Mouse (Mus musculus) stomach, postnatal 0 days (tissue): ENCODE data around the gene Irgc1. TPM values are rescaled to one million over a fixed set of nuclear protein-coding genes. Genes with fewer than 3 reads are reported as not detected.

Experiments
- ATAC-seq: fragments of 200-750 bp; cut with Nextera tagmentation; 2 replicates; pipeline ENCODE4 v1.8.0; 2017; ENCODE audit not compliant: low FRiP score, low TSS enrichment
- DNase-seq: peaks from one replicate; pipeline ENCODE4 v3.0.0-alpha.2; 2016; ENCODE audit warnings: low spot score
- H3K27ac ChIP-seq: fragments of 300-500 bp; sonication (generic); replicated peaks from 2 replicates; pipeline ENCODE4 v1.5.1; 2014; ENCODE audit warnings: mild to moderate bottlenecking, control low read depth
- H3K27me3 ChIP-seq: fragments of 300-500 bp; sonication (generic); 2 replicates; pipeline ENCODE4 v1.6.1; 2014; ENCODE audit warnings: low read length; ENCODE audit not compliant: control insufficient read depth, insufficient read depth
- H3K36me3 ChIP-seq: fragments of 300-500 bp; sonication (generic); 2 replicates; pipeline ENCODE4 v1.6.1; 2014; ENCODE audit warnings: low read length, mixed read lengths; ENCODE audit not compliant: control insufficient read depth, insufficient read depth
- H3K4me1 ChIP-seq: fragments of 300-500 bp; sonication (generic); replicated peaks from 2 replicates; pipeline ENCODE4 v1.6.1; 2014; ENCODE audit warnings: antibody characterized with exemption; ENCODE audit not compliant: control insufficient read depth, insufficient read depth
- H3K4me2 ChIP-seq: fragments of 300-500 bp; sonication (generic); replicated peaks from 2 replicates; pipeline ENCODE4 v1.6.1; 2014; ENCODE audit warnings: low read depth, mild to moderate bottlenecking, control low read depth, moderate library complexity
- H3K4me3 ChIP-seq: fragments of 300-500 bp; sonication (generic); 2 replicates; pipeline ENCODE4 v1.5.1; 2014; ENCODE audit warnings: low read depth, low read length, control low read depth
- H3K9ac ChIP-seq: fragments of 300-500 bp; sonication (generic); 2 replicates; pipeline ENCODE4 v1.6.1; 2014; ENCODE audit warnings: mild to moderate bottlenecking, low read length, control low read depth, mixed read lengths
- H3K9me3 ChIP-seq: fragments of 300-500 bp; sonication (generic); 2 replicates; pipeline ENCODE4 v1.6.1; 2016; ENCODE audit warnings: low read length; ENCODE audit not compliant: control insufficient read depth
- CTCF ChIP-seq: IDR thresholded peaks from 2 replicates; pipeline ENCODE4 v1.5.1; 2016; ENCODE audit warnings: antibody characterized with exemption, low read depth, mild to moderate bottlenecking, moderate library complexity
- EP300 ChIP-seq: optimal IDR thresholded peaks from 2 replicates; pipeline ENCODE3; 2016; ENCODE audit warnings: antibody characterized with exemption
- WGBS: fragments of 180-500 bp; shearing (Covaris S2); extraction: QIAGEN DNeasy Blood & Tissue Kit; methylation state at CpG from one replicate; pipeline ENCODE4 v1.1.7; 2014; 5-methylcytosine and 5-hydroxymethylcytosine counted together
- polyA plus RNA-seq: library from polyadenylated mRNA; unstranded; fragments of >200 nt; fragmentation: Nextera tagmentation; extraction: Ambion mirVana; gene quantifications from 2 replicates; pipeline ENCODE4 v1.2.1, GENCODE M21; 2015

Irgc1 gene
- polyA plus RNA-seq, 1 experiment from 2014 or later, result 0.05 TPM

DNA sequence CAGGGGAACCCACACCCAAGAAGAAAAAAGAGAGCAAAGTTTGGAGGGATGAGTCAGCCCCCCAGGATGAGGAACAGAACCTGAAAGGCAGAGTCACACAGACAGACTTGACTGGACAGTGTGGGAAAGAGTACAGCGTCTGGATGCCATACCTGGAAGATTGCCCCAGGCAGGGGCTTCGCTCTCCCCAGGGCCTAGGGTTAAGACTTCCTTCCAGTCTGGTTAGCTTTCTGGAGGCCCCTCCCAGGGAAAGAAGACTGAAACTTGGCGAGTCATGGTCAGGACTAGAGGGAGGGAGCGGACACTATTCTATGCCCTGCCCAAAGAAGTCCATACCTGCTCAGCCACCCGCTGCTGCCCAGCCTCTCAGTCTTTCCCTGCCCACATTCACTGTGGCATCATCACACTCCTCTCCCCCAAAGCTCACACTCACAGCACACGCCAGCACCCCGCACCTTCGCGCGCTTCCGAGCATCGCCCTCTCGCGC, 28.9 kb upstream of the Irgc1 start:
- WGBS, result 11% methylated on average over 14 of the region's 14 CpGs
- Histone ChIP-seq H3K4me3 (peak overlapping the region; percentile 52), H3K36me3 (no peaks in the 10 kb centered on the region), H3K4me1 (no peaks in the 10 kb centered on the region), H3K27ac (peak overlapping the region; percentile 56), H3K4me2 (peak overlapping the region; percentile 92), H3K9ac (peak overlapping the region; percentile 65; the same call in 1 of the 2 replicates), H3K27me3 (no peaks in the 10 kb centered on the region), H3K9me3 (no peaks in the 10 kb centered on the region)
- no peak for DNase-seq
- TF ChIP-seq EP300 (no peak), CTCF (no peak)
- peak; percentile 34 for ATAC-seq

DNA sequence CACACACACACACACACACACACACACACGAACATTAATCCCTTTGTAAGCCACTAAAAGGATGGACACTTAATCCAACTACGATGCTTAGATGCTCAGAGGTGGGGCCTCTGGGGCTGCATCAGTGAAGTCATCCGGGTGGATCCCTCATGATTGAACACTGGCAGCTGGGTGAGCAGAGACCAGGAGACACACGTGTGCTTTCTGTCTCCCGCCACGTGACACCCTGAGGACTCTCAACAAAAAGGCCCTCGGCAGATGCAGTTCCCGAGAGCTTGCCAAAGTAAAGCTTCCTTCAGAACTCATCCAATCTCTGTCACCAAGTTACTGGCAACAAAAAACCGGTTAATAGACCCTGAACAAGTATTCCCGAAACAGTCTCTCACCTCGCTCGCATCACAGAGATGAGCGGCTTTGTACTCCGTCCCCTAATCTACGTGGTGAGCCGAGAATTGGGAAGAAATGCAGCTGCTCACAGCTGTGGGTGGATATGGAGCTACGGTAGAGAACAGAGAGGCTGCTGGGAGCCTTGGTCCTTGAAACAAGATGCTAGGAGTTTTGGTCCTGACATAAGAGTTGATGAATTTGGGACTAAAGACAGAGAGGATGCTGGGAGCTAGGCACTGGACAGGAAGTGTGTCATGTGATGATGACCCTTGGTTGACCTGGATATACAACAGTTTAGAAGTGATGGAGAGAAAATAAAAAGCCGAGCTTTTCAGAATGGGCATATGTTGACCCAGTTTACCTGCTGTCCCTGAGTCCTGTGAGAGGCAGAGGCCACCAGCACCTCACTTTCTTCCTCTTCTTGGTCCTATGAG, 28.2 kb upstream of the Irgc1 start:
- no peaks in the 10 kb centered on the region for H3K9me3 ChIP-seq
- no peak overlapping the region for H3K9ac ChIP-seq
- DNase-seq (no peak), ATAC-seq (peak; percentile 22; the same call in 1 of the 2 replicates)
- H3K4me3 ChIP-seq, result no peak overlapping the region
- no peaks in the 10 kb centered on the region for H3K4me1 ChIP-seq
- WGBS, result 35% methylated on average over 18 of the region's 18 CpGs
- no peak overlapping the region for H3K4me2 ChIP-seq
- TF ChIP-seq EP300, result no peak
- no peak for TF ChIP-seq CTCF
- no peaks in the 10 kb centered on the region for H3K36me3 ChIP-seq
- no peaks in the 10 kb centered on the region for H3K27me3 ChIP-seq
- H3K27ac ChIP-seq, result peak overlapping the region; percentile 56

DNA sequence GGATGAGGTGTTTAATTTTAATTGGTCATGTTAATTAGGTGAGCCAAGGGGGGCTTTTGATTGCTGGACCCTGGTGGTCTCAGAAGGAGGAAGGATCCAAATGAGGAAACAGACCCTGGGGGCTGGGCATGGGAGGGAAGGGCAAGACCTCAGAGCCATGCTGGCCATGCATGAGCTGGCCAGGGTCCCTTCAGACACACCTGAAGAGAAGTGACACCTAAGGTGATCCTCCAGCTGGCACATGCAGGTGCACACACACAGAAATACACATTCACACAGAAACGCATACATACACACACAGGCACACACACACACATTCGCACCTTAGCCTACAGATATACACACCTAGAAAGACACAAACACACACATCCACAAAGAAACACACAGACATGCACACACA, 27.6 kb upstream of the Irgc1 start:
- Histone ChIP-seq H3K9me3 (no peaks in the 10 kb centered on the region), H3K27ac (no peak overlapping the region), H3K4me3 (no peak overlapping the region), H3K27me3 (no peaks in the 10 kb centered on the region), H3K4me2 (no peak overlapping the region), H3K4me1 (no peaks in the 10 kb centered on the region), H3K9ac (no peak overlapping the region), H3K36me3 (no peaks in the 10 kb centered on the region)
- ATAC-seq (no peak), DNase-seq (no peak)
- TF ChIP-seq CTCF (no peak), EP300 (no peak)
- 79% methylated on average over 2 of the region's 2 CpGs for WGBS

DNA sequence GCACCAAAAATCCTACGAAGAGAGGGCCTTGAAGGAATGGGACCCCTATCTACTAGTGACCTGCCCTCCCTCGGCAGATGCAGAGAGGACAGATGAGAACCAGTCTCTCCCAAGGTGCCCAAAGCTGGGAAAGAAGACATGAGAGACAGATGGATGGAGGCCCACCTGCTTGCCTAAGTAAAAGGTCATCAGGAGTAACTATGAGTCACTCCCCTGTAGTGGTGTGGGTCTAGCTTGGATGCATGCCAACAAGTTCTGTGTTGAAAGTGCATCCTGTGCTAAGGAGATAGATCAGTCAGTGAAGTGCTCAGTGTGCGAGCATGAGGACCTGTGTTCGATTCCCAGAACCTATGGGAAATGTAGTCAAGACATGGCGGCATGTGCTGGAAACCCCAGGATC, 26.8 kb upstream of the Irgc1 start:
- DNase-seq (no peak), ATAC-seq (no peak)
- no peak overlapping the region for H3K27ac ChIP-seq
- H3K9ac ChIP-seq, result no peak overlapping the region
- H3K36me3 ChIP-seq, result no peaks in the 10 kb centered on the region; the same call in 1 of the 2 replicates
- WGBS, result 87% methylated on average over 5 of the region's 5 CpGs
- no peak overlapping the region for H3K4me3 ChIP-seq
- H3K27me3 ChIP-seq, result no peaks in the 10 kb centered on the region
- no peaks in the 10 kb centered on the region for H3K4me1 ChIP-seq
- no peak for TF ChIP-seq EP300
- no peak for TF ChIP-seq CTCF
- no peak overlapping the region for H3K4me2 ChIP-seq
- H3K9me3 ChIP-seq, result no peaks in the 10 kb centered on the region

DNA sequence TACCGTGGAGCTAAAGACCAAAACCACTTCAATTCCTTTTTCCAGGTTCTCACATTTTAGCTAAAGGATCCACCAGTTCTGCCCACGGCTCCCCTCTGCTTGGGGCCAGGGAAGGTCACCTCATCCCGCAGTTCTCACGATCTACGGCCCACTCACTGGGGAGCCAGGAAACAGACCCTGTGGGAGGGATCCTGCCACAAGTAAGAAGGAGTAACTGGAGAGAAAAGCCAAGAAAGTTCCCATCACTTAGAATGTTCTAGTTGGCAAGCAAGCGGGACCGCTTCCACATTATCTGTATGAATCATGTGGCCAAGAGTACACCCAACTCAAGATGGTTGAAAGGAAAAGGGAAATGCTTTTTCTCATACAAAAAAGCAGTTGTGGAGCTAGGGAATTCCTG, 24.8 kb upstream of the Irgc1 start:
- DNase-seq (no peak), ATAC-seq (no peak)
- TF ChIP-seq EP300 (no peak), CTCF (no peak)
- no peaks in the 10 kb centered on the region for H3K27me3 ChIP-seq
- H3K4me1 ChIP-seq, result no peaks in the 10 kb centered on the region
- 82% methylated on average over 7 of the region's 7 CpGs for WGBS
- H3K4me2 ChIP-seq, result no peak overlapping the region
- no peaks in the 10 kb centered on the region for H3K9me3 ChIP-seq
- no peaks in the 10 kb centered on the region; the same call in none of the 2 replicates for H3K36me3 ChIP-seq
- no peak overlapping the region for H3K27ac ChIP-seq
- no peak overlapping the region for H3K4me3 ChIP-seq
- no peak overlapping the region for H3K9ac ChIP-seq

DNA sequence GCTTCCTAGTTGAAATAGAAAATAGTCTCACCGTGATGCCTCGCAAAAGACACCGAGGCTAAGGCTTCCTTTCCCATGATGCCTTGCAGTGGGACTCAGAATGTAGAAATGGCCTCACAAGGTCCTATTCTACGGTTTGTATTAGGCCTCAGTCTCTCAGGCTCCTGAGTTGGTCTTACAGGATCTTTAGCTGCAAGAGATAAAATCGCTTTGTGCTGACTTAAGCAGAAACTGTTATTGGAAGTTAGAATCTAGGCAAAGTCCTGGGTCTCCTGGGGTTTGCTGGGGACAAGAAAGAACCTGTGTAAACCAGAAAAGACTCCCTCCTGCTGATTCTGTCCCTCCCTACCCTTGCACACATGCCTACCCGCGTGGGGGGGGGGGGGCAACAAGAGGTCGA, 24.2 kb upstream of the Irgc1 start:
- Histone ChIP-seq H3K4me3 (no peak overlapping the region), H3K36me3 (no peaks in the 10 kb centered on the region; the same call in none of the 2 replicates), H3K27me3 (no peaks in the 10 kb centered on the region), H3K9ac (no peak overlapping the region), H3K4me1 (no peaks in the 10 kb centered on the region), H3K9me3 (no peaks in the 10 kb centered on the region), H3K4me2 (no peak overlapping the region), H3K27ac (no peak overlapping the region)
- WGBS, result 84% methylated on average over 8 of the region's 8 CpGs
- no peak for ATAC-seq
- no peak for DNase-seq
- TF ChIP-seq CTCF, result no peak
- no peak for TF ChIP-seq EP300
